Mouse (Mus musculus): ENCODE measurements around the gene Nploc4. TPM values are rescaled to one million over a fixed set of nuclear protein-coding genes. Genes with fewer than 3 reads are reported as not detected.

Nploc4 gene
- polyA plus RNA-seq, 1 experiment, result 66.9 TPM

DNA sequence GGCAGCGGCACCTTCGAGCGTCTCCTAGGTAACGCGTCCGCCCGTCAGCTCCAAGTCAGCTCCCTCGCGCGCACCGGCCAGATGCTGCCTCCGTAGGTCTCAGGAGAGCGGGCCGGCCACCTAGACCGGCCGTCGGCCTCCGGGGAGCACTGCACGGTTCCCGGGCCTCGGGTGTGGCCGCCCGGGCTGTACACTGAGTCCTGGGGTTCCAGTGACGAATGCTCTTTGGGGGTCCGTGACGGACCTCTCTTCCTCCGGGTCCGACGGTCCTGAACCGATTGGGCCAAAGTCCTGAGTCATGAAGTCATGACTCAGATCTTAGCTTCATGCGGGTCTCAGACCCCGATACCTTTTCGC is 30.2 kb upstream of the Nploc4 start:
- no peaks in the 10 kb centered on the region for H3K36me3 ChIP-seq (ENCODE audit: control insufficient read depth, insufficient read depth, low read length, poor library complexity, severe bottlenecking)
- peak overlapping the region; percentile 73 for H3K4me3 ChIP-seq (ENCODE audit: low read depth, low read length)
- no peaks in the 10 kb centered on the region for H3K4me1 ChIP-seq (ENCODE audit: control insufficient read depth, insufficient read depth, low read length)
- no peak overlapping the region for H3K27ac ChIP-seq (ENCODE audit: insufficient read depth, low read length)
- no peaks in the 10 kb centered on the region for H3K27me3 ChIP-seq (ENCODE audit: control insufficient read depth, insufficient read depth, low read length, poor library complexity, severe bottlenecking)
- H3K9me3 ChIP-seq (replicated peaks; ENCODE audit: control insufficient read depth, insufficient read depth, low read length, poor library complexity, severe bottlenecking), result no peaks in the 10 kb centered on the region
- TF ChIP-seq POLR2A (IDR thresholded peaks at IDR 0.05; ENCODE audit: insufficient read depth, low read length), result no peak
- H3K9ac ChIP-seq (ENCODE audit: low read depth, poor library complexity, severe bottlenecking), result peak overlapping the region; percentile 64

- H3K27ac ChIP-seq (ENCODE audit: insufficient read depth, low read length), result no peak within 1 kb of the TSS
- no peaks in the 10 kb centered on the region for H3K4me1 ChIP-seq (ENCODE audit: control insufficient read depth, insufficient read depth, low read length)
- H3K27me3 ChIP-seq (ENCODE audit: control insufficient read depth, insufficient read depth, low read length, poor library complexity, severe bottlenecking), result no peaks in the 10 kb centered on the region
- no peaks in the 10 kb centered on the region; the same call in 1 of the 2 replicates for H3K36me3 ChIP-seq (ENCODE audit: control insufficient read depth, insufficient read depth, low read length, poor library complexity, severe bottlenecking)
- TF ChIP-seq POLR2A (IDR thresholded peaks at IDR 0.05; ENCODE audit: insufficient read depth, low read length) (peak; percentile 65), EP300 (IDR thresholded peaks at IDR 0.05; ENCODE audit: insufficient read depth, low read depth, low read length) (no peak), CTCF (IDR thresholded peaks at IDR 0.05; ENCODE audit: low read depth, low read length) (no peak)
- peak within 1 kb of the TSS; percentile 68 for H3K9ac ChIP-seq (ENCODE audit: low read depth, poor library complexity, severe bottlenecking)
- H3K9me3 ChIP-seq (replicated peaks; ENCODE audit: control insufficient read depth, insufficient read depth, low read length, poor library complexity, severe bottlenecking), result no peaks in the 10 kb centered on the region
- peak within 1 kb of the TSS; percentile 86 for H3K4me3 ChIP-seq (ENCODE audit: low read depth, low read length)
These were observed 29.7 kb upstream of the Nploc4 start, which contains the start of gene Arl16 for GRCm38 (mm10) chr11:120467051-120467735. Gene Arl16, minus strand, starts transcription at chr11:120467607.

DNA sequence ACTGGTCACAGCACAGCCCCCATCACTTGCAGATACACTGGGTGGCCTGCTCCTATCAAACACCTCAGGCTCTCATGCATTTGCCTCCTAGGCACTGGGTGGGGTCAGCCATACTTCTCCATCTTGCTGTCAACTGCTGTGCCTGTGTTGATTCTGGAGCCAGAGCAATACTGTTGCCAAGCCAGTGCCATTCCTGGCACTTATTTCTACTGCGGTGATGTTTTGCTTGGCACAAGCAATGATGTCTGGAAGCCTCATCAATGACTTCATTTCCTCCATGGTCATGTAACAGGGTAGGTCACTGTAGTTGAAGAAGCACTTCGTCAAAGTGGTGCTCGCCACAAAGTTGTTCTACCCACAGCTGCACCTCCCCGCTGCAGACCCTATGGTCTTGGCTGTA is 28.0 kb upstream of the Nploc4 start:
- Histone ChIP-seq H3K27ac (ENCODE audit: insufficient read depth, low read length) (no peak overlapping the region), H3K4me1 (ENCODE audit: control insufficient read depth, insufficient read depth, low read length) (no peaks in the 10 kb centered on the region), H3K9ac (ENCODE audit: low read depth, poor library complexity, severe bottlenecking) (no peak overlapping the region), H3K9me3 (replicated peaks; ENCODE audit: control insufficient read depth, insufficient read depth, low read length, poor library complexity, severe bottlenecking) (no peaks in the 10 kb centered on the region), H3K36me3 (ENCODE audit: control insufficient read depth, insufficient read depth, low read length, poor library complexity, severe bottlenecking) (peaks cover 2% of the 10 kb centered on the region; the same call in 1 of the 2 replicates), H3K27me3 (ENCODE audit: control insufficient read depth, insufficient read depth, low read length, poor library complexity, severe bottlenecking) (no peaks in the 10 kb centered on the region), H3K4me3 (ENCODE audit: low read depth, low read length) (no peak overlapping the region)
- no peak for TF ChIP-seq POLR2A (IDR thresholded peaks at IDR 0.05; ENCODE audit: insufficient read depth, low read length)
- TF ChIP-seq EP300 (IDR thresholded peaks at IDR 0.05; ENCODE audit: insufficient read depth, low read depth, low read length), result no peak
- no peak for TF ChIP-seq CTCF (IDR thresholded peaks at IDR 0.05; ENCODE audit: low read depth, low read length)

- H3K36me3 ChIP-seq (ENCODE audit: control insufficient read depth, insufficient read depth, low read length, poor library complexity, severe bottlenecking), result peaks cover 2% of the 10 kb centered on the region; the same call in 1 of the 2 replicates
- H3K27ac ChIP-seq (ENCODE audit: insufficient read depth, low read length), result no peak overlapping the region
These were observed 26.9 kb upstream of the Nploc4 start for GRCm38 (mm10) chr11:120464365-120464764.

GRCm38 (mm10) chr11:120463536-120463935 is 26.0 kb upstream of the Nploc4 start:
- H3K27me3 ChIP-seq (ENCODE audit: control insufficient read depth, insufficient read depth, low read length, poor library complexity, severe bottlenecking), result no peaks in the 10 kb centered on the region
- H3K4me3 ChIP-seq (ENCODE audit: low read depth, low read length), result no peak overlapping the region
- no peaks in the 10 kb centered on the region for H3K4me1 ChIP-seq (ENCODE audit: control insufficient read depth, insufficient read depth, low read length)
- H3K9me3 ChIP-seq (replicated peaks; ENCODE audit: control insufficient read depth, insufficient read depth, low read length, poor library complexity, severe bottlenecking), result no peaks in the 10 kb centered on the region
- TF ChIP-seq POLR2A (IDR thresholded peaks at IDR 0.05; ENCODE audit: insufficient read depth, low read length) (no peak), CTCF (IDR thresholded peaks at IDR 0.05; ENCODE audit: low read depth, low read length) (no peak), EP300 (IDR thresholded peaks at IDR 0.05; ENCODE audit: insufficient read depth, low read depth, low read length) (no peak)
- no peak overlapping the region for H3K9ac ChIP-seq (ENCODE audit: low read depth, poor library complexity, severe bottlenecking)
- H3K36me3 ChIP-seq (ENCODE audit: control insufficient read depth, insufficient read depth, low read length, poor library complexity, severe bottlenecking), result peaks cover 2% of the 10 kb centered on the region; the same call in 1 of the 2 replicates
- no peak overlapping the region for H3K27ac ChIP-seq (ENCODE audit: insufficient read depth, low read length)

More at GRCm38 (mm10) chr11:120464365-120464764, 26.9 kb upstream of the Nploc4 start:
- no peak for TF ChIP-seq CTCF (IDR thresholded peaks at IDR 0.05; ENCODE audit: low read depth, low read length)
- no peak for TF ChIP-seq EP300 (IDR thresholded peaks at IDR 0.05; ENCODE audit: insufficient read depth, low read depth, low read length)
- no peak for TF ChIP-seq POLR2A (IDR thresholded peaks at IDR 0.05; ENCODE audit: insufficient read depth, low read length)
- no peak overlapping the region for H3K9ac ChIP-seq (ENCODE audit: low read depth, poor library complexity, severe bottlenecking)
- H3K4me1 ChIP-seq (ENCODE audit: control insufficient read depth, insufficient read depth, low read length), result no peaks in the 10 kb centered on the region
- no peaks in the 10 kb centered on the region for H3K27me3 ChIP-seq (ENCODE audit: control insufficient read depth, insufficient read depth, low read length, poor library complexity, severe bottlenecking)
- H3K4me3 ChIP-seq (ENCODE audit: low read depth, low read length), result no peak overlapping the region
- H3K9me3 ChIP-seq (replicated peaks; ENCODE audit: control insufficient read depth, insufficient read depth, low read length, poor library complexity, severe bottlenecking), result no peaks in the 10 kb centered on the region

DNA sequence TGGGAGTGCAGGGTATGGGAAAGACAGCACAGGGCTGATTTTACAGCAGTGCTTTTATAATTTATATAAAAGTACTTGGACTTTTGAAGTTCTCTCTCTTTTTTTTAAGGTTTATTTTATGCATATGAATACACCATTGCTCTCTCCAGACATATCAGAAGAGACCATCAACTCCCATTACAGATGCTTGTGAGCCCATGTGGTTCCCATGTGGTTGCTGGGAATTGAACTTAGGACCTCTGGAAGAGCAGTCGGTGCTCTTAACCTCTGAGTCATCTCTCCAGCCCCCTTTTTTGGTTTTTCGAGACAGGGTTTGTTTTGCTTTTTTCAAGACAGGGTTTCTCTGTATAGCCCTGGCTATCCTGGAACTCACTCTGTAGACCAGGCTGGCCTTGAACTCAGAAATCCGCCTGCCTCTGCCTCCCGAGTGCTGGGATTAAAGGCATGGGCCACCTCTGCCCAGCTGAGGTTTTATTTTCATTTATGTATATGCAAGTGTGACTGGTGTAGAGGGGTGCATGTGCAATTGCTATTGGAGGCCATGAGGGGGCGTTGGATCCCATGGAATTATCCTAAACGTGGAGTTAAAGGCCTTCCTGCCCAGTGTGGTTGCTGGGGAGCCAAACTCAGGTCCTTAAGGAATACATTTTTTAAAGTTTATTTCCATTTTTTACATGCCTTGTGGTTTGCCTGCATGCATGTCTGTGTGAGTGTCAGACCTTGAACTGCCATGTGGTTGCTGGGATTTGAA is 21.5 kb upstream of the Nploc4 start:
- no peaks in the 10 kb centered on the region for H3K27me3 ChIP-seq (ENCODE audit: control insufficient read depth, insufficient read depth, low read length, poor library complexity, severe bottlenecking)
- peaks cover 2% of the 10 kb centered on the region; the same call in 1 of the 2 replicates for H3K36me3 ChIP-seq (ENCODE audit: control insufficient read depth, insufficient read depth, low read length, poor library complexity, severe bottlenecking)
- peak overlapping the region; percentile 97 for H3K4me3 ChIP-seq (ENCODE audit: low read depth, low read length)
- H3K4me1 ChIP-seq (ENCODE audit: control insufficient read depth, insufficient read depth, low read length), result no peaks in the 10 kb centered on the region
- no peak overlapping the region for H3K27ac ChIP-seq (ENCODE audit: insufficient read depth, low read length)
- TF ChIP-seq POLR2A (IDR thresholded peaks at IDR 0.05; ENCODE audit: insufficient read depth, low read length) (no peak), CTCF (IDR thresholded peaks at IDR 0.05; ENCODE audit: low read depth, low read length) (peak; percentile 33)
- H3K9me3 ChIP-seq (replicated peaks; ENCODE audit: control insufficient read depth, insufficient read depth, low read length, poor library complexity, severe bottlenecking), result no peaks in the 10 kb centered on the region
- peak overlapping the region; percentile 76 for H3K9ac ChIP-seq (ENCODE audit: low read depth, poor library complexity, severe bottlenecking)
